Mouse (Mus musculus) frontal cortex, postnatal 10 days (tissue): ENCODE measurements at regions not wholly inside any gene's neighbourhood (a gene's known extent, or its start where the extent isn't known, plus 50 kb on each side); places are given as distances from the start of the nearest gene placed in this dataset.

Experiments used
- DNase-seq, 2 experiments: peaks; one replicate each; pipeline ENCODE4 v3.0.0; 2022; ENCODE audit warnings: low spot score in 2 of 2, mixed read lengths in 1 of 2

- DNase-seq: no peak
Observed at GRCm38 (mm10) chr4:125439856-125440255, 50.6 kb upstream of the Grik3 start.

- DNase-seq: no peak
Observed at GRCm38 (mm10) chr4:125437161-125437822, 53.2 kb upstream of the Grik3 start.

GRCm38 (mm10) chr4:125433511-125433910 is 57.0 kb upstream of the Grik3 start:
- no peak for DNase-seq

GRCm38 (mm10) chr4:125431648-125432047 is 58.9 kb upstream of the Grik3 start:
- no peak for DNase-seq

GRCm38 (mm10) chr4:125430845-125431244 is 59.7 kb upstream of the Grik3 start:
- no peak for DNase-seq

GRCm38 (mm10) chr4:125428736-125429135 is 61.8 kb upstream of the Grik3 start:
- no peak for DNase-seq

GRCm38 (mm10) chr4:125420561-125421241 is 69.8 kb upstream of the Grik3 start:
- no peak for DNase-seq

- no peak for DNase-seq
Observed at GRCm38 (mm10) chr4:125419491-125420255, 70.8 kb upstream of the Grik3 start.

GRCm38 (mm10) chr4:125415308-125415707 is 75.2 kb upstream of the Grik3 start:
- DNase-seq: no peak

GRCm38 (mm10) chr4:125413833-125414719 is 76.4 kb upstream of the Grik3 start:
- DNase-seq: no peak

- no peak for DNase-seq
Observed at GRCm38 (mm10) chr4:125410736-125411441, 79.6 kb upstream of the Grik3 start.

- DNase-seq: no peak
Observed at GRCm38 (mm10) chr4:125399376-125400112, 91.0 kb upstream of the Grik3 start.

GRCm38 (mm10) chr4:125397007-125397461 is 93.5 kb upstream of the Grik3 start:
- DNase-seq: peak; percentile 52 to 77

GRCm38 (mm10) chr4:125391269-125391668 is 99.2 kb upstream of the Grik3 start:
- no peak for DNase-seq

GRCm38 (mm10) chr4:125385811-125386210 is 104.7 kb upstream of the Grik3 start:
- DNase-seq: no peak

- DNase-seq: no peak
Observed at GRCm38 (mm10) chr4:125364011-125364410, 126.5 kb upstream of the Grik3 start.

- no peak for DNase-seq
Observed at GRCm38 (mm10) chr4:125361611-125362520, 128.6 kb upstream of the Grik3 start.

GRCm38 (mm10) chr4:125358356-125358755 is 132.1 kb upstream of the Grik3 start:
- no peak for DNase-seq

GRCm38 (mm10) chr4:125356441-125356840 is 134.1 kb upstream of the Grik3 start:
- DNase-seq: peak; percentile 17 to 38
